In the genomic region with DNA sequence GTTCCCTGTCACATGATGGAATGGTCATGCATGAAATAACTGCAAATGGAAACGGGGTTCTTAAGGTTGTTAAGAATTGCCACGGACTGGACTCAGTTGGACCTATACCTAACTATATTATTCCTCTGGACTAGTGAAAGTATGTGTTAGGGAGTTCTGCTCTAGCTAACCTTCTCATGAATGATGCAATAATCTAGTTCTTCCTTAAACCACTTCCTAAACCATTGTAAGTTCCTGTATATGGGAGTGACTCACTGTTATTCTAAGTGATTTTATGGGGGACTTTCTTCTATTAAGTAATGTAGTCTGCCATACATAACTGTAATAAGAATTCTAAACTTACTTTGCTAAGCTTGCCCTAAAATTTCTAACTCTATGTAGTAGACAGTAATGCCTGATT, we compare ENCODE assay signal across 22 mouse cellular contexts. TPM values are rescaled to one million over a fixed set of nuclear protein-coding genes. Genes with fewer than 3 reads are reported as not detected.
DNase-seq lines count a peak whose midpoint lies in the region; ATAC-seq lines count a peak whose summit lies in the region.
"Had no signal": no experiment of that assay in that cellular context is flagged by ENCODE, and none has a peak within 500 bp of the region (broad histone marks: within the 10 kb centered on the region; RNA-seq: fewer than 3 reads in every experiment).

No protein-coding gene starts in this region.

- ATAC-seq in common myeloid progenitor, adult 5-6 weeks (replicated peaks; ENCODE audit: low read depth, poor library complexity, severe bottlenecking) = peak; percentile 62
- peak; percentile 72 for ATAC-seq in megakaryocyte progenitor cell, adult 5-6 weeks (replicated peaks; ENCODE audit: poor library complexity)
- peak; percentile 58; the same call in 1 of the 2 replicates for ATAC-seq in neutrophil, adult 5-6 weeks (ENCODE audit: extremely low read depth, insufficient number of reproducible peaks, low FRiP score, poor library complexity, severe bottlenecking)
- ATAC-seq: activated CD4-positive, CD25-positive, alpha-beta regulatory T cell, adult 4 months; CD4-positive, CD25-positive, alpha-beta regulatory T cell, adult 4 months; forebrain, embryonic 13.5 days; forebrain, embryonic 16.5 days had no signal

- DNase-seq in 416B (ENCODE audit: low read depth) = peak; percentile 67
- DNase-seq in lung, postnatal 4 days = no peak
- no peak for DNase-seq in retina, embryonic 14.5 days (ENCODE audit: low spot score)
- no peak for DNase-seq in urinary bladder, postnatal 25 days (ENCODE audit: low spot score)
- DNase-seq: adrenal gland, postnatal 10 days; adrenal gland, postnatal 36 days; B cell, adult 2 months; cerebellum, adult 11 months; cerebellum, adult 2 months; cerebellum, adult 9-11 months; cerebellum, postnatal 25 days; embryo, embryonic 11 days; gastrocnemius, postnatal 10 days; gastrocnemius, postnatal 36 days; heart, adult 11 months had no signal

RNA-seq across cellular contexts. Expression of gene Asns, which starts 44.8 kb away (rescaled TPM):
- total RNA-seq in common myeloid progenitor, adult 5-6 weeks (2017) = 62.3 and 69.7 TPM in 2 replicates
- 64.9 and 95.9 TPM in 2 replicates for total RNA-seq in megakaryocyte progenitor cell, adult 5-6 weeks (2015)
- total RNA-seq in megakaryocyte progenitor cell, adult 5-6 weeks (2017) = 33.3 and 46.0 TPM in 2 replicates
- 4.8 and 6.9 TPM in 2 replicates for total RNA-seq in neutrophil, adult 5-6 weeks (2017)
